ENCODE assay signal across 10 mouse cellular contexts in the genomic region with DNA sequence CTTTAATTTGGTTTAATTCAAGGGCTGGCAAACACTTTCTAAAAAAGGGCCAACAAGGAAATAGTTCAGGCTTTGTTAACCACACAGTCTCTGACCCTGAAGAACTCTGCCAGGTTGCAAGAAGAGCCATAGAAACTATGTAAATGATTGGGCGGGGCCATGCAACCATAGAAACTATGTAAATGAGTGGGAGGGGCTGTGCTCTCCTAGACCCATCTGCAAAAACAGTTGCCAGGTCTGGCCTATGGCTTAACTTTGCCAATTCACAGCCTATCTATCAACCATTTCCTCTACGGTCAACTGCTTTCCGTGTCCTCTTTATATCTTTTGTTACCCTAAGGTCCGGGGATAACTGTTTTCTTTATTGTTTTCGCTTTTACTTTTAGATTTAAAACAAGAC. TPM values are rescaled to one million over a fixed set of nuclear protein-coding genes. Genes with fewer than 3 reads are reported as not detected.
A peak's percentile ranks its signal among the peaks of the same experiment; 100 is the strongest.
DNase-seq lines count a peak whose midpoint lies in the region; ATAC-seq lines count a peak whose summit lies in the region.
"Had no signal": no experiment of that assay in that cellular context is flagged by ENCODE, and none has a peak within 500 bp of the region (broad histone marks: within the 10 kb centered on the region; RNA-seq: fewer than 3 reads in every experiment).

No protein-coding gene starts in this region.

- H3K9ac ChIP-seq in neural tube, embryonic 11.5 days (ENCODE audit: low read length) = no peak overlapping the region
- no peak overlapping the region for H3K9ac ChIP-seq in neural tube, embryonic 15.5 days (replicated peaks)
- no peak overlapping the region for H3K9ac ChIP-seq in liver, embryonic 12.5 days
- H3K9ac ChIP-seq: limb, embryonic 15.5 days had no signal

- H3K9me3 ChIP-seq in neural tube, embryonic 11.5 days (ENCODE audit: control insufficient read depth, low read length) = no peaks in the 10 kb centered on the region
- no peaks in the 10 kb centered on the region for H3K9me3 ChIP-seq in neural tube, embryonic 15.5 days (replicated peaks)
- no peaks in the 10 kb centered on the region for H3K9me3 ChIP-seq in liver, embryonic 12.5 days (replicated peaks)
- H3K9me3 ChIP-seq: limb, embryonic 15.5 days had no signal

- no peak overlapping the region for H3K4me2 ChIP-seq in neural tube, embryonic 11.5 days (ENCODE audit: low read depth)
- H3K4me2 ChIP-seq in neural tube, embryonic 15.5 days = no peak overlapping the region
- H3K4me2 ChIP-seq in liver, embryonic 12.5 days = no peak overlapping the region
- H3K4me2 ChIP-seq: limb, embryonic 15.5 days had no signal

- ATAC-seq in neural tube, embryonic 11.5 days (ENCODE audit: insufficient read depth, low FRiP score, low TSS enrichment) = peak; percentile 80
- ATAC-seq in neural tube, embryonic 15.5 days (ENCODE audit: low FRiP score) = no peak
- no peak for ATAC-seq in liver, embryonic 12.5 days

- no peaks in the 10 kb centered on the region for H3K36me3 ChIP-seq in neural tube, embryonic 11.5 days (ENCODE audit: control insufficient read depth, insufficient read depth, low read length)
- H3K36me3 ChIP-seq in neural tube, embryonic 15.5 days = no peaks in the 10 kb centered on the region
- H3K36me3 ChIP-seq in liver, embryonic 12.5 days = no peaks in the 10 kb centered on the region
- H3K36me3 ChIP-seq: limb, embryonic 15.5 days had no signal

- no peak overlapping the region for H3K4me3 ChIP-seq in neural tube, embryonic 11.5 days (ENCODE audit: low read depth, low read length)
- no peak overlapping the region for H3K4me3 ChIP-seq in neural tube, embryonic 15.5 days (replicated peaks)
- no peak overlapping the region for H3K4me3 ChIP-seq in liver, embryonic 12.5 days
- H3K4me3 ChIP-seq: limb, embryonic 15.5 days had no signal

- peak; percentile 49 for DNase-seq in neural tube, embryonic 11.5 days (ENCODE audit: low spot score)
- peak; percentile 58 for DNase-seq in c-Kit-positive CD71-positive TER-119-negative erythroid progenitor cells, embryonic 14.5 days (ENCODE audit: low read depth)
- DNase-seq in spleen, adult 18-20 months = peak; percentile 30 to 53
- no peak for DNase-seq in gastrocnemius, postnatal 25 days
- DNase-seq in cerebellum, adult 8-10 months = no peak
- DNase-seq in cerebellum, adult 9-11 months = no peak
- DNase-seq: kidney, adult 18-20 months had no signal

- 56% methylated on average over 5 of the region's 5 CpGs for WGBS in neural tube, embryonic 11.5 days
- 26% methylated on average over 5 of the region's 5 CpGs for WGBS in neural tube, embryonic 15.5 days
- WGBS in liver, embryonic 12.5 days (ENCODE audit: insufficient replicate concordance) = 40% methylated on average over 5 of the region's 5 CpGs

- H3K27me3 ChIP-seq in neural tube, embryonic 11.5 days (ENCODE audit: control insufficient read depth, insufficient read depth, low read length) = no peaks in the 10 kb centered on the region
- no peaks in the 10 kb centered on the region for H3K27me3 ChIP-seq in neural tube, embryonic 15.5 days (replicated peaks)
- no peaks in the 10 kb centered on the region for H3K27me3 ChIP-seq in liver, embryonic 12.5 days (replicated peaks)
- H3K27me3 ChIP-seq: limb, embryonic 15.5 days had no signal

- no peak overlapping the region for H3K27ac ChIP-seq in neural tube, embryonic 11.5 days (ENCODE audit: low read depth, low read length)
- H3K27ac ChIP-seq in neural tube, embryonic 15.5 days (replicated peaks) = no peak overlapping the region
- H3K27ac ChIP-seq in liver, embryonic 12.5 days = peak overlapping the region; percentile 57; the same call in 1 of the 2 replicates
- H3K27ac ChIP-seq: limb, embryonic 15.5 days had no signal

- 0 out of 2 replicates have a peak, but pooled peaks cover 3% of the 10 kb centered on the region for H3K4me1 ChIP-seq in neural tube, embryonic 11.5 days (ENCODE audit: control insufficient read depth, insufficient read depth, low read length)
- H3K4me1 ChIP-seq in neural tube, embryonic 15.5 days = peaks cover 20% of the 10 kb centered on the region
- peaks cover 61% of the 10 kb centered on the region for H3K4me1 ChIP-seq in liver, embryonic 12.5 days

RNA-seq across cellular contexts. Expression of a gene that starts 25.0 kb away (rescaled TPM):
- 10.8 and 10.9 TPM in 2 replicates for polyA plus RNA-seq in neural tube, embryonic 11.5 days (2014; fragmentation: Nextera tagmentation; extraction: Ambion mirVana)
- polyA plus RNA-seq in neural tube, embryonic 15.5 days (2015; fragmentation: Nextera tagmentation; extraction: Ambion mirVana) = 6.7 and 7.1 TPM in 2 replicates
- 12.3 and 12.8 TPM in 2 replicates for polyA plus RNA-seq in liver, embryonic 12.5 days (2016; fragmentation: Nextera tagmentation; extraction: Ambion mirVana)
- 10 to 100 TPM; 48.5 to 51.3 TPM for total RNA-seq in gastrocnemius, postnatal 25 days (2021)

Comparison
In these comparisons a context has a peak if more than half of its experiments do, and no peak if none do; other contexts are left out.
1. DNase-seq: peak in neural tube, embryonic 11.5 days (single experiment), c-Kit-positive CD71-positive TER-119-negative erythroid progenitor cells, embryonic 14.5 days (single experiment) and spleen, adult 18-20 months (2 of 2); none in gastrocnemius, postnatal 25 days (single experiment), cerebellum, adult 8-10 months (single experiment) and cerebellum, adult 9-11 months (single experiment).